Mouse (Mus musculus) intestine, embryonic 16.5 days (tissue): ENCODE data around the gene Etfb. TPM values are rescaled to one million over a fixed set of nuclear protein-coding genes. Genes with fewer than 3 reads are reported as not detected.

Experiments
- ATAC-seq: fragments of 200-750 bp; cut with Nextera tagmentation; 2 replicates; pipeline ENCODE4 v1.8.0; 2017; ENCODE audit warnings: moderate TSS enrichment, moderate library complexity
- H3K27ac ChIP-seq: fragments of 300-500 bp; sonication (generic); 2 replicates; pipeline ENCODE4 v1.5.1; 2014; ENCODE audit warnings: mild to moderate bottlenecking, low read length
- H3K27me3 ChIP-seq: fragments of 300-500 bp; sonication (generic); replicated peaks from 2 replicates; pipeline ENCODE4 v1.6.1; 2014; ENCODE audit warnings: low read length, control low read depth, mixed read lengths; ENCODE audit not compliant: control insufficient read depth, insufficient read depth
- H3K36me3 ChIP-seq: fragments of 300-500 bp; sonication (generic); 2 replicates; pipeline ENCODE4 v1.6.1; 2014; ENCODE audit warnings: low read length, control low read depth; ENCODE audit not compliant: control insufficient read depth, insufficient read depth
- H3K4me1 ChIP-seq: fragments of 300-500 bp; sonication (generic); 2 replicates; pipeline ENCODE4 v1.6.1; 2014; ENCODE audit warnings: low read length, control low read depth, mixed read lengths; ENCODE audit not compliant: control insufficient read depth, insufficient read depth
- H3K4me2 ChIP-seq: fragments of 300-500 bp; sonication (generic); 2 replicates; pipeline ENCODE4 v1.6.1; 2014; ENCODE audit warnings: low read depth, low read length, control low read depth
- H3K4me3 ChIP-seq: fragments of 300-500 bp; sonication (generic); 2 replicates; pipeline ENCODE4 v1.5.1; 2014; ENCODE audit warnings: mild to moderate bottlenecking, low read length
- H3K9ac ChIP-seq: fragments of 300-500 bp; sonication (generic); 2 replicates; pipeline ENCODE4 v1.6.1; 2014; ENCODE audit warnings: low read depth, low read length
- H3K9me3 ChIP-seq: fragments of 300-500 bp; sonication (generic); 2 replicates; pipeline ENCODE4 v1.6.1; 2016; ENCODE audit warnings: low read length, control low read depth; ENCODE audit not compliant: control insufficient read depth
- WGBS: fragments of 180-500 bp; shearing (Covaris S2); extraction: QIAGEN DNeasy Blood & Tissue Kit; methylation state at CpG from one replicate; pipeline ENCODE4 v1.1.7; 2014; 5-methylcytosine and 5-hydroxymethylcytosine counted together
- polyA plus RNA-seq: library from polyadenylated mRNA; unstranded; fragments of >200 nt; fragmentation: Nextera tagmentation; extraction: Ambion mirVana; gene quantifications from 2 replicates; pipeline ENCODE4 v1.2.1, GENCODE M21; 2015

Gene Etfb
- polyA plus RNA-seq, 1 experiment from 2014 or later, result 551 TPM

GRCm38 (mm10) chr7:43442684-43443083 lies 1.2 kb upstream of the Etfb start:
- Histone ChIP-seq H3K4me3 (peak overlapping the region; percentile 65), H3K9me3 (no peaks in the 10 kb centered on the region), H3K4me2 (peak overlapping the region; percentile 88), H3K4me1 (peaks cover 18% of the 10 kb centered on the region), H3K9ac (peak overlapping the region; percentile 78), H3K27me3 (no peaks in the 10 kb centered on the region), H3K27ac (peak overlapping the region; percentile 100), H3K36me3 (no peaks in the 10 kb centered on the region)
- ATAC-seq, result 0 out of 2 replicates have a peak, but pooled peaks have one; percentile 4
- WGBS, result 6% methylated on average over 9 of the region's 9 CpGs

DNA sequence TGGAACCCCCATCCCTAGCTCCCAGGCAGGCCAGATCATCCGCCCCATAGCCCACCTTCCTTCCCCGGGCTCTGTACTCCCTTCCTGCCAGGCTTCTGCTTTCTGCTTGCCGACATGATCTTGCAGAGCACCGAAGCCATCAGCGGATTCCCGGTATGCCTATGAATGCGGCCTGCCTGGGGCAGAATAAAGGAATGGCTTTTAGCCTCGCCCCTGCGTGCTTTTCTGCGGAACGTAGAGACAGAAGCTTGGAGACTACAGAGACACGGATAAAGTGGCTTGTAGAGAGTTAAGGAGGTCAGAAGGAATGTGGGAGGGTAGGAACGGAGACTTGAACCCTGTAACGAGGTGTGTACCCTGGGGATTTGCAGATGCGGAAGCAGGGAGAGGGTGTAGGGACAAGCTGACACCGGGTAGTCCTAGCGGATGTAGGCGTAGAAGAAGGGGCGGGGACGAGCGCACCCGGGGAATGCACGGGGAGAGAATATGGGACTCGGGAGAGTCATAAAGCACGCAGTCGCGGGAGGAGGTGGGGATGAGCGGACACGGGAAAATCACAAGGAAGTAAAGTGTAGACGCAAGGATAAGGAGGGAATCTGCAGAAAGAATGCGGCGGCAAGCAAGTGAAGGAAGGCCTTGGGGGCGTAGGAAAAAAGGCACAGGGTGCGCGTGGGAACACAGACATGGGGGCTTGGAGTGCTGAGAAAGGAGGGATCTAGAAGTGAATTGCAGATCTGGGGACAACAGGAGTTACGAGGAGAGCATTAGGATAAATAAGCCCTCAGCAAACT lies 562 bp upstream of the Etfb start:
- WGBS, result under 1% methylated on average over 36 of the region's 36 CpGs

DNA sequence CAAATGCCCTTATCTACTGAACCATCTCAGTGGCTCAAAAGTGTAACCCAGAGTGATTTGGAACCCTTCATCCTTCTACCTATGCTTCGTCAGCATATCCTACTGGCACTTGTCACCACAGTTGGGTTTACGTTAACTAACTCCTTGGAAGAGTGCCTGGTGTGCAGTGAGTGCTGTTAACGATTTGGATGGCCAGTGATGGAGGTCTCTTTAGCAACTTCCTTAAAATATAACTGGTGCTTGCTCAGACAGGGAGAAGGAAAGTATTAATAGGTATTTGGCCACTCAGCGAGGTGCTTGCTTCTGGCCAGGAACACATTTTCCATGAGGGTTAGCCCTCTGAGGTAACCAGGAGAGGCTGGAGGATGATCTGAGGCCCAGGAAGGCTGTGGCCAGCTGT lies 3.9 kb downstream of the Etfb start:
- H3K4me3 ChIP-seq, result no peak overlapping the region
- no peak overlapping the region for H3K9ac ChIP-seq
- peaks cover 3% of the 10 kb centered on the region; the same call in 1 of the 2 replicates for H3K36me3 ChIP-seq
- 82% methylated on average over 4 of the region's 4 CpGs for WGBS
- no peaks in the 10 kb centered on the region for H3K27me3 ChIP-seq
- H3K9me3 ChIP-seq, result no peaks in the 10 kb centered on the region
- no peak overlapping the region for H3K4me2 ChIP-seq
- H3K27ac ChIP-seq, result no peak overlapping the region
- no peak for ATAC-seq
- H3K4me1 ChIP-seq, result peaks cover 12% of the 10 kb centered on the region

More for the DNA sequence above, 562 bp upstream of the Etfb start:
- no peaks in the 10 kb centered on the region for H3K9me3 ChIP-seq
- H3K4me2 ChIP-seq, result peak overlapping the region; percentile 88
- no peaks in the 10 kb centered on the region for H3K36me3 ChIP-seq
- H3K27ac ChIP-seq, result peak overlapping the region; percentile 100
- H3K9ac ChIP-seq, result peak overlapping the region; percentile 78
- peak; percentile 95 for ATAC-seq
- peaks cover 18% of the 10 kb centered on the region for H3K4me1 ChIP-seq
- peak overlapping the region; percentile 65 for H3K4me3 ChIP-seq
- H3K27me3 ChIP-seq, result no peaks in the 10 kb centered on the region

DNA sequence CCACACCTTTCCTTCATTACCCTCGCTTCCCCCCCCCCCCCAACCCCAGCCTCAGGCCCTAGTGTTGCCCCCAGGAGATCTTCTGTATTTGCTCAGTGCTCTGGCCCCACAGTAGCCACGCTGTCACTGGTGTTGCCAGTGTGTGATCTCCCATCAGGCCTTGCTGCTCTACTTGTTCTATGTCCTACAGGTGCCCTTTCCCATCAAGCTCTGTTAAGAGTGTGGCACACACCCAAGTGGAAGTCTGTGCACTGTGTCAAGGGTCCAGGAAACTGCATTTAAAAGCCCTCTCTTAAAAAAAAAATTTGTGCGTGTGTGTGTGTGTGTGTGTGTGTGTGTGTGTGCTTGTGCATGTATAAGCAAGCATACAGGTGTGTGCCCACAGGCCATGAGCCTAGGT lies 4.4 kb downstream of the Etfb start:
- Histone ChIP-seq H3K27me3 (no peaks in the 10 kb centered on the region), H3K4me3 (no peak overlapping the region), H3K9me3 (no peaks in the 10 kb centered on the region), H3K9ac (no peak overlapping the region), H3K27ac (no peak overlapping the region), H3K4me1 (peaks cover 9% of the 10 kb centered on the region), H3K4me2 (no peak overlapping the region), H3K36me3 (peaks cover 8% of the 10 kb centered on the region; the same call in 1 of the 2 replicates)
- WGBS, result 79% methylated on average over 2 of the region's 3 CpGs
- ATAC-seq, result no peak

DNA sequence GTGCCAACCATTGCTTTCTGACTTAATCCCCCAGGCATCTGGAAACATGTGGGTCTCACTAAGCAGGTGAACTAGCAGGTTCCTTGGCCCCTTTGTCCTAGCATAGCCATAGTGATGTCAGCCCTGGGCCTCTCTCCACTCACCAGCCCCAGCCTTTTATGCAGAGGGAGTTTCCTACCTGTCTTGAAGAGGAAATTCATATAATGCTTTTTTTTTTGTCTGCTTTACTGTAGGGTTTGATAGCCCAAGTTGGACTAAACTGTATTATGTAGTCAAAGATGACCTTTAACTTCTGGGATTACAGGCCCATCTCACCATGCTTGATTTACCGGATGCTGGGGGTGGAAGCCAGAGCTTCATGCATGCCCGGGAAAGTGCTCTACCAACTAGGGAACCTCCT lies 5.9 kb downstream of the Etfb start:
- H3K4me2 ChIP-seq, result no peak overlapping the region
- H3K4me3 ChIP-seq, result no peak overlapping the region
- H3K9ac ChIP-seq, result no peak overlapping the region
- WGBS, result 95% methylated on average over 2 of the region's 2 CpGs
- no peaks in the 10 kb centered on the region for H3K9me3 ChIP-seq
- no peak for ATAC-seq
- H3K27ac ChIP-seq, result no peak overlapping the region
- H3K27me3 ChIP-seq, result no peaks in the 10 kb centered on the region
- H3K36me3 ChIP-seq, result peaks cover 10% of the 10 kb centered on the region; the same call in 1 of the 2 replicates
- peaks cover 3% of the 10 kb centered on the region for H3K4me1 ChIP-seq

DNA sequence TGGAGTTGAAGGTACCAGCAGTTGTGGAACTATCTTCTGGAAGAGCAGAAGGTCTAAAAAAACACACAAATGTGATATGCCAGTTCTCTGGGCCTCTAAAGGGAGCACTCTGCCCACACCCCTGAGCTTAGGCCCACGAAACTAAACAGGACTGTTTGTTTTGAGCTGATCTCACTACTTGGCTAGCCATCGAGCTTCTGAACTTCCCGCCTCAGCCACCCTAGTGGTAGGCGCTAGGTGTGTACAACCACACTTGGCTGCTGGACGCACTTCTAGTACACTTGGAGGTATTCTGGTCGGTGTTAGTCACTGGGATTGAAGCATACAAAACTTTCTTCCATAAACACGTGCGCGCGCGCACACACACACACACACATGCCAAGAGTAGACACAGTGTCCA lies 7.8 kb downstream of the Etfb start:
- no peak overlapping the region for H3K9ac ChIP-seq
- no peaks in the 10 kb centered on the region for H3K9me3 ChIP-seq
- H3K4me2 ChIP-seq, result no peak overlapping the region
- no peaks in the 10 kb centered on the region for H3K4me1 ChIP-seq
- H3K4me3 ChIP-seq, result no peak overlapping the region
- H3K27ac ChIP-seq, result no peak overlapping the region
- ATAC-seq, result no peak
- no peaks in the 10 kb centered on the region for H3K27me3 ChIP-seq
- peaks cover 13% of the 10 kb centered on the region; the same call in 1 of the 2 replicates for H3K36me3 ChIP-seq
- 95% methylated on average over 11 of the region's 11 CpGs for WGBS

- no peak overlapping the region for H3K4me2 ChIP-seq
- H3K36me3 ChIP-seq, result peaks cover 13% of the 10 kb centered on the region; the same call in 1 of the 2 replicates
- H3K27ac ChIP-seq, result no peak overlapping the region
- H3K4me3 ChIP-seq, result no peak overlapping the region
- H3K9me3 ChIP-seq, result no peaks in the 10 kb centered on the region
- no peaks in the 10 kb centered on the region for H3K27me3 ChIP-seq
- no peak for ATAC-seq
- 52% methylated on average over 4 of the region's 4 CpGs for WGBS
- H3K9ac ChIP-seq, result no peak overlapping the region
- H3K4me1 ChIP-seq, result no peaks in the 10 kb centered on the region
Observed at GRCm38 (mm10) chr7:43452609-43453008, 8.7 kb downstream of the Etfb start.

DNA sequence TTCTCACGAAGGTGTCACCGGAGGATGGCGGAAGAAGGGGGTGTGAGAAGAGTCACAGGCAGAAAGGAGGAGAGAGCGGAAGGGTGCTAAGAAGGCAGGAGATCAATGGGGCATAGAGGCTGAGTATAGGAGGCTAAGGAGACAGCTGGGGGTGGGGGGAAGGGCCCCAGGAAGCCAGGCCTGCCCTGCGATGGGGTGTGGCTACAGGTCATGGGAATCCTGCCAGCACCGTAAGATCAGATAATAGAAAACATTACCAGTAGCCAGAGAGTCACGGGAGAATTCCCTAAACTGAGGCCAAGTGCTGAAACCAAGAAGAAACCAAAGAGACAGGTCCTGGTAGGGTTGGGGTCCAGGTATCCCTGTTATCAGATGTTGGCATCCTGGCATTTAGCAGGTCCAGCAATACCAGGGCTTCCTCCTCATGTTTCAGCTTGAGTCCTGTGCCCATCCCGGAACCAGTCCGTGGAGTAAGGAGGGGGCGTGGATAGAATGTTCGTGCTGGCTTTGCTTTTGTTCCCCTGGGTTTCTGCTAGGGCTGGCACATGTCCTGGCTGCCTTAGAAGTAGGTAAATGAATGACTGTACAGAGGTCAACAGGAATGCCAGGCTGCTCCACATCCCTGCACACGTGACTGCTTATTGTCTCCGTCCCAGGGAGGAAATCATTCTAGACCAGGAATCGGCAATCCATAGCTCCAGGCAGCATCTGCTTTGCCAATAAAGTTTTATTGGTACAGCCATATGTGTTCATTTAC lies 9.9 kb downstream of the Etfb start:
- H3K27ac ChIP-seq, result no peak overlapping the region
- 84% methylated on average over 14 of the region's 14 CpGs for WGBS
- H3K4me2 ChIP-seq, result no peak overlapping the region
- H3K4me1 ChIP-seq, result no peaks in the 10 kb centered on the region
- peaks cover 17% of the 10 kb centered on the region; the same call in 1 of the 2 replicates for H3K36me3 ChIP-seq
- H3K4me3 ChIP-seq, result no peak overlapping the region
- ATAC-seq, result peak; percentile 34; the same call in 1 of the 2 replicates
- H3K9me3 ChIP-seq, result no peaks in the 10 kb centered on the region
- H3K9ac ChIP-seq, result no peak overlapping the region
- H3K27me3 ChIP-seq, result no peaks in the 10 kb centered on the region

GRCm38 (mm10) chr7:43454371-43454770 lies 10.5 kb downstream of the Etfb start:
- 88% methylated on average over 6 of the region's 6 CpGs for WGBS
- H3K27ac ChIP-seq, result no peak overlapping the region
- peaks cover 17% of the 10 kb centered on the region; the same call in 1 of the 2 replicates for H3K36me3 ChIP-seq

More at GRCm38 (mm10) chr7:43454371-43454770, 10.5 kb downstream of the Etfb start:
- Histone ChIP-seq H3K9me3 (no peaks in the 10 kb centered on the region), H3K9ac (no peak overlapping the region), H3K4me3 (no peak overlapping the region), H3K4me1 (no peaks in the 10 kb centered on the region), H3K4me2 (no peak overlapping the region), H3K27me3 (no peaks in the 10 kb centered on the region)
- peak; percentile 31 for ATAC-seq
